Mouse (Mus musculus): ENCODE measurements at regions not wholly inside any gene's neighbourhood (a gene's known extent, or its start where the extent isn't known, plus 50 kb on each side); places are given as distances from the start of the nearest gene placed in this dataset.
A peak's percentile ranks its signal among the peaks of the same experiment; 100 is the strongest.

GRCm38 (mm10) chr14:100880103-100880502, 320.0 kb downstream of the Prr30 start:
- no peak for DNase-seq (ENCODE audit: low read depth, low spot score)

- DNase-seq (ENCODE audit: low read depth, low spot score) = no peak
Observed at GRCm38 (mm10) chr14:100867790-100868189, 332.3 kb downstream of the Prr30 start.

- no peak for DNase-seq (ENCODE audit: low read depth, low spot score)
Observed at GRCm38 (mm10) chr14:100864792-100865191, 335.3 kb downstream of the Prr30 start.

GRCm38 (mm10) chr14:100864164-100864563, 336.0 kb downstream of the Prr30 start:
- DNase-seq (ENCODE audit: low read depth, low spot score) = peak; percentile 6

- no peak for DNase-seq (ENCODE audit: low read depth, low spot score)
Observed at GRCm38 (mm10) chr14:100842828-100843227, 357.3 kb downstream of the Prr30 start.

All from forelimb bud, embryonic 11.5 days (tissue).